Mouse (Mus musculus): ENCODE measurements at regions not wholly inside any gene's neighbourhood (a gene's known extent, or its start where the extent isn't known, plus 50 kb on each side); places are given as distances from the start of the nearest gene placed in this dataset.

GRCm38 (mm10) chr4:35331161-35331560, 105.2 kb upstream of the C9orf72 start:
- TF ChIP-seq POLR2A (IDR thresholded peaks at IDR 0.05; ENCODE audit: low read depth, low read length) (no peak), CTCF (IDR thresholded peaks at IDR 0.05; ENCODE audit: extremely low read depth, insufficient read length, insufficient replicate concordance, low read depth, low read length) (no peak)

All from small intestine, adult 2 months (tissue).